ENCODE assay signal across 13 mouse cellular contexts in genomic region chr6:82885909-82886308, GRCm38 (mm10). TPM values are rescaled to one million over a fixed set of nuclear protein-coding genes. Genes with fewer than 3 reads are reported as not detected.
"Had no signal": no experiment of that assay in that cellular context is flagged by ENCODE, and none has a peak within 500 bp of the region (broad histone marks: within the 10 kb centered on the region; RNA-seq: fewer than 3 reads in every experiment).

No protein-coding gene starts in this region.

- H3K4me1 ChIP-seq: midbrain, embryonic 12.5 days; neural tube, embryonic 12.5 days had no signal

- DNase-seq: lung, adult 18-20 months; midbrain, embryonic 14.5 days; thymus, adult 2 months; thymus, postnatal 14 days; thymus, postnatal 36 days had no signal

- ATAC-seq: midbrain, embryonic 16.5 days had no signal

- H3K36me3 ChIP-seq: midbrain, embryonic 10.5 days; midbrain, embryonic 12.5 days; neural tube, embryonic 12.5 days; stomach, embryonic 15.5 days had no signal

- H3K27me3 ChIP-seq: neural tube, embryonic 12.5 days; stomach, embryonic 15.5 days had no signal

- H3K27ac ChIP-seq: midbrain, embryonic 10.5 days; midbrain, embryonic 12.5 days; neural tube, embryonic 12.5 days; stomach, embryonic 15.5 days; stomach, postnatal 0 days had no signal

- H3K9ac ChIP-seq: lung, embryonic 14.5 days; midbrain, embryonic 12.5 days; neural tube, embryonic 12.5 days; stomach, embryonic 15.5 days had no signal

- H3K4me3 ChIP-seq: midbrain, embryonic 10.5 days; midbrain, embryonic 12.5 days; neural tube, embryonic 12.5 days; stomach, embryonic 15.5 days had no signal

- H3K9me3 ChIP-seq: midbrain, embryonic 10.5 days; midbrain, embryonic 12.5 days; neural tube, embryonic 12.5 days; stomach, embryonic 15.5 days had no signal

RNA-seq across cellular contexts. Expression of gene Sema4f, which starts 53.7 kb away (rescaled TPM):
- total RNA-seq: megakaryocyte-erythroid progenitor cell, adult 5-6 weeks had no signal
